Mouse (Mus musculus) MEL (cell line): ENCODE data around the gene Enc1. TPM values are rescaled to one million over a fixed set of nuclear protein-coding genes. Genes with fewer than 3 reads are reported as not detected.

Experiments used
- DNase-seq: peaks from one replicate; pipeline ENCODE4 v3.0.0; 2011; ENCODE audit warnings: low read depth, low spot score
- H3K27ac ChIP-seq: 2 replicates; pipeline ENCODE4 v1.5.1; 2012; ENCODE audit warnings: low read depth, mild to moderate bottlenecking, control low read depth, low read length, moderate library complexity; ENCODE audit not compliant: control insufficient read depth
- H3K27me3 ChIP-seq, 2 experiments: fragments of 150-350 bp in 1 of 2; sonication (generic) in 1 of 2; 2 replicates each; pipeline ENCODE4 v1.6.1; 2012; ENCODE audit warnings: low read length in 2 of 2, mild to moderate bottlenecking in 2 of 2, improper control_type of control experiment in 1 of 2, moderate library complexity in 1 of 2; ENCODE audit not compliant: insufficient read depth in 2 of 2, control insufficient read depth in 1 of 2
- H3K36me3 ChIP-seq, 2 experiments: 2 replicates each; pipeline ENCODE4 v1.6.1; 2012 to 2014; ENCODE audit warnings: low read length in 2 of 2, improper control_type of control experiment in 1 of 2, inconsistent platforms in 1 of 2, mild to moderate bottlenecking in 1 of 2; ENCODE audit not compliant: insufficient read depth in 2 of 2, control insufficient read depth in 1 of 2
- H3K4me1 ChIP-seq, 2 experiments: fragments of 150-350 bp in 1 of 2; sonication (generic) in 1 of 2; 2 replicates each; pipeline ENCODE4 v1.6.1; 2012; ENCODE audit warnings: low read length in 2 of 2, improper control_type of control experiment in 1 of 2, mild to moderate bottlenecking in 1 of 2; ENCODE audit not compliant: insufficient read depth in 2 of 2, control insufficient read depth in 1 of 2
- H3K4me3 ChIP-seq, 2 experiments: fragments of 150-350 bp in 1 of 2; sonication (generic) in 1 of 2; 2 replicates each; pipeline ENCODE4 v1.5.1; 2012; ENCODE audit warnings: low read depth in 2 of 2, low read length in 2 of 2, mild to moderate bottlenecking in 2 of 2, moderate library complexity in 2 of 2, control low read depth in 1 of 2, improper control_type of control experiment in 1 of 2; ENCODE audit not compliant: control insufficient read depth in 1 of 2, insufficient read depth in 1 of 2
- H3K79me2 ChIP-seq: 2 replicates; pipeline ENCODE4 v1.6.1; 2012; ENCODE audit warnings: mild to moderate bottlenecking, low read length, moderate library complexity; ENCODE audit not compliant: control insufficient read depth, poor library complexity, insufficient read depth
- H3K9ac ChIP-seq: 2 replicates; pipeline ENCODE4 v1.6.1; 2012; ENCODE audit warnings: low read depth, mild to moderate bottlenecking, control low read depth, low read length, moderate library complexity; ENCODE audit not compliant: control insufficient read depth, poor library complexity, severe bottlenecking
- H3K9me3 ChIP-seq: fragments of 150-350 bp; sonication (generic); replicated peaks from 2 replicates; pipeline ENCODE4 v1.6.1; 2012; ENCODE audit warnings: mild to moderate bottlenecking, low read length, improper control_type of control experiment, moderate library complexity; ENCODE audit not compliant: insufficient read depth
- E2F4 ChIP-seq: IDR thresholded peaks from 2 replicates; pipeline ENCODE4 v1.6.1; 2011; ENCODE audit warnings: low read depth, low read length, improper control_type of control experiment, borderline replicate concordance
- ETS1 ChIP-seq: IDR thresholded peaks from 2 replicates; pipeline ENCODE4 v1.6.1; 2012; ENCODE audit warnings: low read depth, mild to moderate bottlenecking, inconsistent platforms, low read length, improper control_type of control experiment, moderate library complexity
- GABPA ChIP-seq: IDR thresholded peaks from 2 replicates; pipeline ENCODE4 v1.6.1; 2012; ENCODE audit warnings: low read depth, mild to moderate bottlenecking, inconsistent platforms, low read length, improper control_type of control experiment, moderate library complexity
- GATA1 ChIP-seq: IDR thresholded peaks from 2 replicates; pipeline ENCODE4 v1.6.1; 2011; ENCODE audit warnings: low read depth, low read length, improper control_type of control experiment
- MAFK ChIP-seq: IDR thresholded peaks from 2 replicates; pipeline ENCODE4 v1.6.1; 2011; ENCODE audit warnings: low read depth, mild to moderate bottlenecking, low read length, improper control_type of control experiment, borderline replicate concordance
- MAX ChIP-seq: IDR thresholded peaks from 2 replicates; pipeline ENCODE4 v1.6.1; 2011; ENCODE audit warnings: low read length, improper control_type of control experiment
- MYB ChIP-seq: IDR thresholded peaks from 2 replicates; pipeline ENCODE4 v1.6.1; 2011; ENCODE audit warnings: mild to moderate bottlenecking, low read depth, low read length, improper control_type of control experiment
- NELFE ChIP-seq: IDR thresholded peaks from 2 replicates; pipeline ENCODE4 v1.6.1; 2011; ENCODE audit warnings: low read depth, low read length, improper control_type of control experiment
- POLR2A ChIP-seq, 2 experiments: IDR thresholded peaks; 2 replicates each; pipeline ENCODE4 v1.6.1; 2011 to 2012; ENCODE audit warnings: low read length in 2 of 2, mild to moderate bottlenecking in 2 of 2, control low read depth in 1 of 2, improper control_type of control experiment in 1 of 2, low read depth in 1 of 2, moderate library complexity in 1 of 2; ENCODE audit not compliant: control insufficient read depth in 1 of 2, insufficient read depth in 1 of 2, poor library complexity in 1 of 2
- POLR2AphosphoS5 ChIP-seq: IDR thresholded peaks from 2 replicates; pipeline ENCODE4 v1.6.1; 2012; ENCODE audit warnings: low read depth, borderline replicate concordance, mild to moderate bottlenecking, inconsistent platforms, low read length, moderate library complexity, mixed read lengths
- RAD21 ChIP-seq: IDR thresholded peaks from 2 replicates; pipeline ENCODE4 v1.6.1; 2011; ENCODE audit warnings: mild to moderate bottlenecking, low read depth, low read length, improper control_type of control experiment
- RCOR1 ChIP-seq: IDR thresholded peaks from 2 replicates; pipeline ENCODE4 v1.6.1; 2012; ENCODE audit warnings: low read depth, mild to moderate bottlenecking, inconsistent platforms, low read length, improper control_type of control experiment
- SIN3A ChIP-seq: IDR thresholded peaks from 2 replicates; pipeline ENCODE4 v1.6.1; 2012; ENCODE audit warnings: low read length, improper control_type of control experiment, inconsistent platforms
- USF1 ChIP-seq: IDR thresholded peaks from 2 replicates; pipeline ENCODE4 v1.6.1; 2014; ENCODE audit warnings: low read depth, mild to moderate bottlenecking, inconsistent platforms, low read length, improper control_type of control experiment, moderate library complexity
- USF2 ChIP-seq, 2 experiments: IDR thresholded peaks; 2 replicates each; pipeline ENCODE4 v1.6.1; 2011 to 2012; ENCODE audit warnings: improper control_type of control experiment in 2 of 2, low read length in 2 of 2, borderline replicate concordance in 1 of 2, inconsistent platforms in 1 of 2, low read depth in 1 of 2, mild to moderate bottlenecking in 1 of 2; ENCODE audit not compliant: insufficient read depth in 1 of 2
- ZC3H11A ChIP-seq: IDR thresholded peaks from 2 replicates; pipeline ENCODE4 v1.6.1; 2012; ENCODE audit warnings: low read depth, mild to moderate bottlenecking, inconsistent platforms, low read length, improper control_type of control experiment
- ZKSCAN1 ChIP-seq: IDR thresholded peaks from 2 replicates; pipeline ENCODE4 v1.6.1; 2012; ENCODE audit warnings: low read depth, mild to moderate bottlenecking, inconsistent platforms, low read length, improper control_type of control experiment, moderate library complexity
- polyA plus RNA-seq, 2 experiments: library from polyadenylated mRNA; stranded (reverse) in 1 of 2; unstranded in 1 of 2; fragments of >175 nt in 1 of 2; fragments of >200 nt in 1 of 2; gene quantifications; 2 replicates each; pipeline versions ENCODE4 v1.2.1 to v1.2.4; 2012; ENCODE audit warnings: low replicate concordance in 2 of 2, low read depth in 1 of 2; ENCODE audit not compliant: insufficient read length in 2 of 2, insufficient read depth in 1 of 2, missing spikeins in 1 of 2
- total RNA-seq: library from RNA; depleted of rRNA; stranded (reverse); fragments of 300-350 nt; gene quantifications from 2 replicates; pipeline ENCODE4 v1.2.3, GENCODE M21; 2012

Gene Enc1
- total and polyA plus RNA-seq, 3 experiments: not detected

DNA sequence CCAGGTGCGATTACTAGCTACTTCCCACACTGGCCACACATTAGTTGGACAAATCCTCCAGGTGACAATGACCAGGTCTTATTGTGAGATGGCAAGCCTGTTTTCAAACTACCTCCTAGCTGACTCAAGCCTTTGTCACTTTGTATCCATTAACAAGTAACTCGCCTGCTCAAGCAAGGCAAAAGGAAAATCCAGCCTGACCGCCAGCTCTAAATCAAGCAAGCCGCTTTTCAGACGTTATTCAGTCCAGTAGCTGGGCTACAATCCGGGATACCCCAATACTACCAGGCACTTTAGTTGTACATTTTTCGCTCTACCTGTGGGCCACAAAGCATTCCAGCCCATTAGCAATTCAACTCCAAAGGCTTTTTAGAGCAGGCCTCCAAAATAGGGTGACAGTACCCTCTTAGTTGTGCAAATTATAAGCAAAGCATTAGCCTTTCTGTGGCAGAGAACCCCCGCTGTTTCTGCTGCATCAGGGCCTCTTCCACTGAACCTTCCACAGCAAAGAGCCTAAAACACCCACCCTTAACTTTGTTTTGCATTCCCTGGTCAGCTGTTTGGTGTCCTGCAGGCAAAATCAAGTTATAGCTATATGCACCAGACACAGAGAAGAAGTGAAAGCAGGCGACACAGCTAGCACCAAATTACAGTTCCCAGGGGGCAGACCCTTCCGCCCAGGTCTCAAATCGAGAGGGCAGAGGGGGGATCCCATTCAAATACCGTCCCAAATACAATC, 44.5 kb upstream of the Enc1 start:
- Histone ChIP-seq H3K4me3 (no peak overlapping the region), H3K27ac (no peak overlapping the region)

GRCm38 (mm10) chr13:97196925-97197218, 44.0 kb upstream of the Enc1 start:
- TF ChIP-seq SIN3A (no peak), GABPA (no peak), USF2 (IDR thresholded peaks at IDR 0.05; ENCODE audit: borderline replicate concordance in 1 of 2, insufficient read depth in 1 of 2, low read depth in 1 of 2, low read length in 2 of 2) (no peak), ZC3H11A (no peak), POLR2AphosphoS5 (no peak), USF1 (no peak), ETS1 (no peak), MYB (no peak), RAD21 (no peak), E2F4 (no peak), MAX (no peak), MAFK (no peak), RCOR1 (no peak)
- DNase-seq: no peak
- no peaks in the 10 kb centered on the region for H3K27me3 ChIP-seq
- H3K4me3 ChIP-seq: no peak overlapping the region
- no peaks in the 10 kb centered on the region; a peak in 2 of 4 replicates for H3K36me3 ChIP-seq
- no peak overlapping the region for H3K27ac ChIP-seq
- H3K9ac ChIP-seq: no peak overlapping the region
- no peaks in the 10 kb centered on the region for H3K9me3 ChIP-seq
- no peaks in the 10 kb centered on the region for H3K79me2 ChIP-seq
- 0 out of 4 replicates have a peak, but pooled peaks cover 0 to 3% of the 10 kb centered on the region in 2 experiments for H3K4me1 ChIP-seq

More for the DNA sequence above, 44.5 kb upstream of the Enc1 start:
- Histone ChIP-seq H3K9me3 (no peaks in the 10 kb centered on the region), H3K9ac (no peak overlapping the region), H3K4me1 (0 out of 4 replicates have a peak, but pooled peaks cover 0 to 3% of the 10 kb centered on the region in 2 experiments), H3K79me2 (no peaks in the 10 kb centered on the region), H3K36me3 (no peaks in the 10 kb centered on the region; a peak in 2 of 4 replicates), H3K27me3 (no peaks in the 10 kb centered on the region)
- TF ChIP-seq NELFE: no peak
- no peak for TF ChIP-seq POLR2AphosphoS5
- no peak for TF ChIP-seq ZKSCAN1
- no peak for TF ChIP-seq MYB
- no peak for TF ChIP-seq POLR2A (IDR thresholded peaks at IDR 0.05; ENCODE audit: control insufficient read depth in 1 of 2, insufficient read depth in 1 of 2, low read depth in 1 of 2, low read length in 2 of 2, poor library complexity in 1 of 2)
- no peak for TF ChIP-seq GATA1
- DNase-seq: no peak
